Mouse (Mus musculus) heart, embryonic 11.5 days (tissue): Measurements from ENCODE around the gene Gm17087. TPM values are rescaled to one million over a fixed set of nuclear protein-coding genes. Genes with fewer than 3 reads are reported as not detected.
A peak's percentile ranks its signal among the peaks of the same experiment; 100 is the strongest.

Source experiments
- ATAC-seq: fragments of 200-750 bp; cut with Nextera tagmentation; replicated peaks from 2 replicates; pipeline ENCODE4 v1.8.0; 2017; ENCODE audit warnings: moderate library complexity; ENCODE audit not compliant: insufficient number of reproducible peaks, low FRiP score, low TSS enrichment
- H3K27ac ChIP-seq: fragments of 300-500 bp; sonication (generic); 2 replicates; pipeline ENCODE4 v1.5.1; 2014; ENCODE audit warnings: mild to moderate bottlenecking, low read depth, low read length
- H3K27me3 ChIP-seq: fragments of 300-500 bp; sonication (generic); 2 replicates; pipeline ENCODE4 v1.6.1; 2014; ENCODE audit warnings: mild to moderate bottlenecking, low read length, mixed read lengths; ENCODE audit not compliant: control insufficient read depth, insufficient read depth
- H3K36me3 ChIP-seq: fragments of 300-500 bp; sonication (generic); 2 replicates; pipeline ENCODE4 v1.6.1; 2014; ENCODE audit warnings: mild to moderate bottlenecking, low read length, moderate library complexity, mixed read lengths; ENCODE audit not compliant: control insufficient read depth, insufficient read depth
- H3K4me1 ChIP-seq: fragments of 300-500 bp; sonication (generic); 2 replicates; pipeline ENCODE4 v1.6.1; 2014; ENCODE audit warnings: low read length; ENCODE audit not compliant: control insufficient read depth, insufficient read depth
- H3K4me2 ChIP-seq: fragments of 300-500 bp; sonication (generic); 2 replicates; pipeline ENCODE4 v1.6.1; 2014; ENCODE audit warnings: mild to moderate bottlenecking, moderate library complexity
- H3K4me3 ChIP-seq: fragments of 300-500 bp; sonication (generic); 2 replicates; pipeline ENCODE4 v1.5.1; 2014; ENCODE audit warnings: low read depth, low read length
- H3K9ac ChIP-seq: fragments of 300-500 bp; sonication (generic); 2 replicates; pipeline ENCODE4 v1.6.1; 2014; ENCODE audit warnings: mild to moderate bottlenecking, low read depth, low read length, moderate library complexity
- H3K9me3 ChIP-seq: fragments of 300-500 bp; sonication (generic); replicated peaks from 2 replicates; pipeline ENCODE4 v1.6.1; 2016; ENCODE audit warnings: low read length; ENCODE audit not compliant: control insufficient read depth
- WGBS: fragments of 180-500 bp; shearing (Covaris S2); extraction: QIAGEN DNeasy Blood & Tissue Kit; methylation state at CpG from one replicate; pipeline ENCODE4 v1.1.7; 2014; ENCODE audit not compliant: insufficient replicate concordance; 5-methylcytosine and 5-hydroxymethylcytosine counted together
- polyA plus RNA-seq: library from polyadenylated mRNA; unstranded; fragments of >200 nt; fragmentation: Nextera tagmentation; extraction: Ambion mirVana; gene quantifications from 2 replicates; pipeline ENCODE4 v1.2.1, GENCODE M21; 2014

Gene Gm17087
- polyA plus RNA-seq, 1 experiment from 2014 or later = not detected

DNA sequence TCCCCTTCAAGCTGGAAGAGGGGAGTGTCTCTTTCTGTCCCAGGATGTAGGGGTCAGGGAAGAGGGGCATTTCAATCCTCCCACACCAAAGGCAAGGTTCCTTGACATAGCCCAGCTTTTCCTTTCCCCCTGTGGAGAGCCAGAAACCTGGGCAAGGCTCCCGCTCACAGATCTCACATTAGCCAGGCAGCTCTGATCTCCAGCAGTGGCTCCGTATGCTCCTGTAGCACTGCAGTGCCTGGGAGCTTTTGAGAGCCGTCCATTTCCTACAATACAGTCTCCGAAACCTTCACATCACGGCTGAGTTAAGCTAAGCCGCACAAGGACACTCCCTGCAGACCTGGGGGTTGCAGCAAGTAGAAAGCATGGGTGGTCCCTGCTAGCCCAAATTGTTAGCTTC lies 12.5 kb downstream of the Gm17087 start:
- 79% methylated on average over 6 of the region's 6 CpGs for WGBS
- Histone ChIP-seq H3K4me2 (no peak overlapping the region), H3K9ac (no peak overlapping the region), H3K4me3 (no peak overlapping the region), H3K27ac (no peak overlapping the region), H3K27me3 (no peaks in the 10 kb centered on the region; the same call in none of the 2 replicates), H3K4me1 (peaks cover 10% of the 10 kb centered on the region; the same call in 1 of the 2 replicates), H3K9me3 (no peaks in the 10 kb centered on the region), H3K36me3 (no peaks in the 10 kb centered on the region)
- ATAC-seq = no peak

DNA sequence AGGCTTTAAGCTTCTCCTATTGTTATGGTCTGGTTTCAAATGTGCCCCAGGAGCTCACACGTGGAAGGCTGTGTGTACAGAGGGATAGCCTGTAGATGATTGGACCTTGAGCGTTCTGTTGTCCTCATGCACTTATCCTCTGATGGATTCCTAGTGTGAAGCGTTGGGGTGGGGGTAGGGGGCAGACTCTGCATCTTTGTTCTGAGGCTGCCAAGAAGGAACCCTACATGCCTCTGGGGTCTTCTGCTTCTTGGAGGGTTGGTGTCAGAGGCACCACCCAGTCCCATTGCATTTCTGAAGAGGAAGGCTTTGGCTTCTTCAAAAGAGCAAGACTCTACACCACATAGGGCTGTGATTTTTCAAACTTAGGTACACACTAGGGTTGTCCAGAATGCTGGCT lies 13.1 kb downstream of the Gm17087 start:
- Histone ChIP-seq H3K9ac (no peak overlapping the region), H3K4me3 (no peak overlapping the region), H3K4me2 (no peak overlapping the region), H3K4me1 (peaks cover 10% of the 10 kb centered on the region; the same call in 1 of the 2 replicates), H3K9me3 (no peaks in the 10 kb centered on the region), H3K27me3 (no peaks in the 10 kb centered on the region; the same call in none of the 2 replicates), H3K36me3 (no peaks in the 10 kb centered on the region), H3K27ac (no peak overlapping the region)
- ATAC-seq = no peak
- 79% methylated on average over 3 of the region's 3 CpGs for WGBS

DNA sequence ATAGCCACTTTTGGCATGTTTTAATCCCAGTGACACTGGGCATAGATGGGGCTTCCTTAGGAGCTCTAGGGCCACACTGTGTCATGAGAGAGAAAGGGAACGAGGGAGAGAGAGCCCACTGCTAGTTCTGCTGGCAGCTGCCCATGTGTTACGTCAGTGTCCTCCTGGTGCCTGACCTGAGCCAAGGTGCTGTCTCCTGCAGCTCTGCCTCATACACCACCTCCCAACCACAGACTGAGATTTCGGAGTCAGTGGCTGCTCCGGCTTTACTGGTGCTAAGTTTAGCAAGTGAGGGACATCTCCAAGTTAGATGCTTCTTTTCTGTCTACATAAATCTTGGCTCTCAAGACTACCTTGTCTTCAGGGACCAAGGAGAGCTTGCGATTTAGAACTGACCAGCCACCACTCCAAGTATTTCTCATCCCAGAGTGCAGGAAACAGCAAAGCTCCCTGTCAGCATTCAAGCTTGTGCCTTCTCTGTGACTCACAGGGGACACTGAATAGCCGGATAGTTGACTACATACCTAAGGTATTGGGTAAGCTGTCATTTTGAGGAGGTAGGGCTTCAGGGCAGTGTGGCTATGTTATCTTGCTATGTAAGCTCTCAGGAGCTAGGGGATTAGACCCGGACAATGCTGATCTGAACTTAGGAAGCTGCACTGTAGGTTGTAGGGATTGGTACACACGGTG lies 14.3 kb downstream of the Gm17087 start:
- no peak for ATAC-seq
- WGBS = 55% methylated on average over 8 of the region's 8 CpGs
- H3K4me2 ChIP-seq = peak overlapping the region; percentile 21; the same call in 1 of the 2 replicates
- H3K27me3 ChIP-seq = no peaks in the 10 kb centered on the region; the same call in none of the 2 replicates
- 0 out of 2 replicates have a peak overlapping the region, but pooled peaks have one; percentile 22 for H3K27ac ChIP-seq
- H3K9ac ChIP-seq = no peak overlapping the region
- peaks cover 10% of the 10 kb centered on the region; the same call in 1 of the 2 replicates for H3K4me1 ChIP-seq
- no peaks in the 10 kb centered on the region for H3K9me3 ChIP-seq
- H3K4me3 ChIP-seq = no peak overlapping the region
- no peaks in the 10 kb centered on the region for H3K36me3 ChIP-seq

DNA sequence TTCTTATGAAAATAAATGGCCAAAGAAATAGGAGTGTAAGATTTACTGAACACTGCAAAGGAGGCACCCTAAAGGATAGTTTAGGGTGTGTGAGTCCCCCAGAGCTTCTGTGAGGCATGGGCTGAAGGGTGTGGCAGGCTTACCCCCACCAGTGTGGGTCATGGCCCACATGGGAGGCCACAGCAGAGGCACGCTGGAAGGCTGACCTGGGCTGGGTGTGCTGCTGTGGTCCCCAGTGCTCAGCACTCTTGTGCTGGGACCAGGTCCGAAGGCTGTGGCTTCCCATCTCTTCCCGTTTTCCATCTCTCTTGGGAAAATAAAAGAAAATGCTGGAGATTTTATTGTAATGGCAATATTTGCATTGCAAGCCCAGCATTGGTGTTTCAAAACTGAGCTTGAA lies 15.1 kb downstream of the Gm17087 start:
- ATAC-seq = no peak
- H3K36me3 ChIP-seq = no peaks in the 10 kb centered on the region
- no peak overlapping the region for H3K27ac ChIP-seq
- no peaks in the 10 kb centered on the region; the same call in none of the 2 replicates for H3K27me3 ChIP-seq
- WGBS = 79% methylated on average over 3 of the region's 3 CpGs
- no peak overlapping the region for H3K9ac ChIP-seq
- no peak overlapping the region for H3K4me2 ChIP-seq
- no peak overlapping the region for H3K4me3 ChIP-seq
- peaks cover 10% of the 10 kb centered on the region; the same call in 1 of the 2 replicates for H3K4me1 ChIP-seq
- no peaks in the 10 kb centered on the region for H3K9me3 ChIP-seq

DNA sequence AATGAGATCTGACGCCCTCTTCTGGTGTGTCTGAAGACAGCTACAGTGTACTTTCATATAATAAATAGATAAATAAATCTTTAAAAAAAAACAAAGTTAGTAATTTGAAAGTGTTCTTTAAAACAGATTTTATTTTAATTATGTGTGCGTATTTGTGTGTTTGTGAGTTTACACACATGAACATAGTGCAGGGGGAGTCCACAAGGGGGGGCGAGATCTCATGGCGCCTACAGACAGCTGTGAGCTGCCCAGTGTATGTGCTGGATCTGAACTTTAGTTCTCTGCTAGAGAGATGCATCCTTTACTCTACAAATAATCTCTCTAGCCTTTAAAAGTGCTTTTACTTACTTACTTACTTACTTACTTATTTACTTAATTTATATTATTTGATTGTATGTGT lies 18.0 kb downstream of the Gm17087 start:
- Histone ChIP-seq H3K4me3 (no peak overlapping the region), H3K4me2 (no peak overlapping the region), H3K27ac (no peak overlapping the region), H3K27me3 (no peaks in the 10 kb centered on the region; the same call in none of the 2 replicates), H3K9me3 (no peaks in the 10 kb centered on the region), H3K9ac (no peak overlapping the region), H3K4me1 (peaks cover 4% of the 10 kb centered on the region; the same call in 1 of the 2 replicates), H3K36me3 (no peaks in the 10 kb centered on the region)
- 81% methylated on average over 4 of the region's 4 CpGs for WGBS
- ATAC-seq = no peak

DNA sequence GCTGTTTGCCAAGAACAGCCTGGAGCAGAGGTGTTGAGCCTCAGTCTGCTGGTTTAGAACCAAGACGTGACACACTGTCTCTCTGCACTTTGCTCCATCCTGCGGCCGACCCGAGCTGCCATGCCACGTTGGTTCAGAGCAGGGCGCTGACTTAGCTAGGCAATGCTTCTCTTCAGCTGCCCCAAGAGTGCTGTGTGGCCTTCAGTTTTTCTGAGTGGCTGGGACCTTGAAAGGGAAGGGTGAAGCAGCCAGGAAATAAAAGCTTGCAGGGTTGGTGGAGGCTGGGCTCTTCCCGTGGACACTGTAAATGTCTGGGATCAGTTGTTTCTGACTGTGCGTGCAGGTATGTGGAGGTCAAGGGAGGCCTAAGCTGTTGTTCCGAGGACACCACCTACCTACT lies 20.4 kb downstream of the Gm17087 start:
- no peak overlapping the region for H3K4me2 ChIP-seq
- H3K4me3 ChIP-seq = no peak overlapping the region
- WGBS = 83% methylated on average over 9 of the region's 9 CpGs
- H3K36me3 ChIP-seq = no peaks in the 10 kb centered on the region
- no peak overlapping the region for H3K27ac ChIP-seq
- H3K4me1 ChIP-seq = no peaks in the 10 kb centered on the region
- H3K9ac ChIP-seq = no peak overlapping the region
- H3K27me3 ChIP-seq = no peaks in the 10 kb centered on the region; the same call in 1 of the 2 replicates
- no peaks in the 10 kb centered on the region for H3K9me3 ChIP-seq
- no peak for ATAC-seq

DNA sequence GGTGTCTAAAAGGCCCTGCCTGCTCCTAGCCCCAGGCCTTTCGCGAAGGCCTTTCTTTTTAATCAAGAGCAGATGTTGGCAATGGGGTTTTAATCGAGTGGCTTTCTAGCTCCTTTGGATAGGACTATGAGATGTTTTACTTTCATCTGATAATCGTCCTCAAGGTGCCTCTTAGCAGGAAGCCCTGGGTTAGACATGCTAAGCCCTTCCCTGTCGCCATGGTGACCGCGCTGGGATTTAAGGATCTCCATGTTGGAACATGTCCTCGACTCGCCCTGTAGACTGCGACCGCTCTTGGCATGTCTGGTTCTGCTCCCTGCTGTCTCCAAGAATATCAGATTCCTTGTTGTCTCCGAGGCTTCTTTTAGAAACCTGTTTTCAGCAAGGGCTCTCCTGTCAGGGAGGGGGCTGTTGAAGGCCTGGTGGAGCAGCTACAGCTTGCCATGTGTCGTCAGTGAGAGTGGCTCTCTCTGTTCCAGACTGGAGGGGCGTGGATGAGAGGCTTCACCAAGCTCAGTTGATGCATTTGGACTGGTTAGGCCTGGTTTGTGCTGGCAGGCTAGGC lies 24.7 kb downstream of the Gm17087 start:
- Histone ChIP-seq H3K27ac (no peak overlapping the region), H3K4me1 (no peaks in the 10 kb centered on the region), H3K36me3 (no peaks in the 10 kb centered on the region), H3K27me3 (no peaks in the 10 kb centered on the region), H3K4me3 (no peak overlapping the region), H3K9ac (no peak overlapping the region), H3K4me2 (no peak overlapping the region), H3K9me3 (no peaks in the 10 kb centered on the region)
- 72% methylated on average over 14 of the region's 14 CpGs for WGBS
- ATAC-seq = no peak

DNA sequence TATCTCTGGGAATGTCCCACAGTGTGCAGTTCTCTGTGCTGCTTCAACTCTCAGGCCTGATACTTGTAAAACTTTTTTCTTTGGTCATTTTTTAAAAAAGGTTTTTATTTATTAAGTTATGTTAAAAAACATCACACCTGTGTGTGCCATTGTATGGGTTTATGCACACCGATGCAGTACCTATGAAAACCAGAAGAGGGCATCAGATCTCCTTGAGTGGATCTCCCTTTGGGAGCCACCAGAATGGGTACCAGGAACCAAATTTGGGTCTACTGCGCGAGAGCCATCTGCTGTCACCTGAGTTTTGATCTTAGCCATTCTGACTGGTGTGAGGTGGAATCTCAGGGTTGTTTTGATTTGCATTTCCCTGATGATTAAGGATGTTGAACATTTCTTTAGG lies 28.6 kb downstream of the Gm17087 start:
- 67% methylated on average over 3 of the region's 3 CpGs for WGBS
- no peak overlapping the region for H3K27ac ChIP-seq
- no peak overlapping the region for H3K4me2 ChIP-seq
- no peak for ATAC-seq
- H3K9me3 ChIP-seq = no peaks in the 10 kb centered on the region
- no peaks in the 10 kb centered on the region for H3K27me3 ChIP-seq
- no peaks in the 10 kb centered on the region for H3K36me3 ChIP-seq
- no peak overlapping the region for H3K4me3 ChIP-seq
- H3K9ac ChIP-seq = no peak overlapping the region
- no peaks in the 10 kb centered on the region for H3K4me1 ChIP-seq
